8 mouse cellular contexts compared by ENCODE assay signal in the genomic region with DNA sequence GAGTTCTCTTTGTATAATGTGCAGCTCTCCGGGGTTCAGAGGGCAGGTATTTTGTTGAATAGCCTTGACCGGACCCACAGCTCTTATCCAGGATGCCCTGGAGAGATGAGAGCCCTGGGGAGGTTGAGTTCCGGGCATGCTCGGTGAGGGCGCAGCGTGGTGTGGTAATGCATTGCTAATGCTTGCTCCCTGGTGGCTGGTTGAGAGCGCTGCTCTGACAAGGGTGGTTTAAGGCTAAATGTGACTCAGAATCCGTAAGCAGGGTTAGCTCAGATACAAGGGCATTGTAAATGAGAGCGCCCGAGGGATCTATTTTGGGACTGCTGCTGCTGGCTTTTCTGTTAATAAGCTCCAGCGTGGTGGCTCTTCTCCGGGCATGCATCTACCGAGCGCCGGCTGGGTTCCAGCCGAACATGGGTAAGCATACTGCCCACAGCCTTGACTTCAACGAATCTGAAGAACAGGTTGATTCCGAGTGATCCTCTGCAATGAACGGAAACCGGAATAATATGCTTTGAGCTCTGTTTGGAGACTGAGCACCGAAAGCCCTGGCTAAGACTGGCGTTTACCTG. TPM values are rescaled to one million over a fixed set of nuclear protein-coding genes. Genes with fewer than 3 reads are reported as not detected.
DNase-seq lines count a peak whose midpoint lies in the region; TF ChIP-seq lines count a peak whose summit lies in the region.

No protein-coding gene starts in this region.

- TF ChIP-seq EP300 in heart, adult 2 months (IDR thresholded peaks at IDR 0.05; ENCODE audit: insufficient read depth, low read depth, low read length): no peak

- H3K27me3 ChIP-seq in heart, adult 2 months (ENCODE audit: control insufficient read depth, insufficient read depth, low read length): no peaks in the 10 kb centered on the region

- no peak for TF ChIP-seq CTCF in cortical plate, adult 2 months (IDR thresholded peaks at IDR 0.05; ENCODE audit: extremely low read depth, insufficient read depth, low read length)
- peak; percentile 64 for TF ChIP-seq CTCF in heart, adult 2 months (IDR thresholded peaks at IDR 0.05)

- TF ChIP-seq POLR2A in cortical plate, adult 2 months (IDR thresholded peaks at IDR 0.05; ENCODE audit: extremely low read depth, insufficient read depth, low read length): no peak
- no peak for TF ChIP-seq POLR2A in heart, adult 2 months (IDR thresholded peaks at IDR 0.05; ENCODE audit: insufficient read depth, low read depth, low read length)

- no peaks in the 10 kb centered on the region for H3K36me3 ChIP-seq in heart, adult 2 months (ENCODE audit: control insufficient read depth, insufficient read depth, low read length)

- H3K9ac ChIP-seq in heart, adult 2 months (ENCODE audit: low read depth, low read length): peak overlapping the region; percentile 11

- no peaks in the 10 kb centered on the region for H3K79me2 ChIP-seq in heart, adult 2 months (replicated peaks; ENCODE audit: control insufficient read depth, insufficient read depth, low read length)

- peak; percentile 91 for DNase-seq in heart, adult 11 months
- DNase-seq in heart, postnatal 36 days: no peak
- DNase-seq in heart, adult 2 months: peak in 1 of 2 experiments; percentile 50
- peak; percentile 42 for DNase-seq in kidney, adult 9 months
- DNase-seq in mesoderm, embryonic 11.5 days (ENCODE audit: low read depth, low spot score): peak; percentile 45
- no peak for DNase-seq in thymus, postnatal 0 days (ENCODE audit: low spot score)
- DNase-seq in urinary bladder, adult 2 months (ENCODE audit: low spot score): no peak

- intact Hi-C loops in heart, postnatal 36 days (cut with DNase I): no loop called here
- intact Hi-C loops in heart, adult 2 months (cut with DNase I): no loop called here

- peak overlapping the region; percentile 6; the same call in 1 of the 2 replicates for H3K4me3 ChIP-seq in cortical plate, adult 2 months (ENCODE audit: insufficient read depth, low read length)
- H3K4me3 ChIP-seq in heart, adult 2 months: no peak overlapping the region

- H3K4me1 ChIP-seq in cortical plate, adult 2 months (ENCODE audit: control insufficient read depth, insufficient read depth, low read length): no peaks in the 10 kb centered on the region
- peaks cover 2% of the 10 kb centered on the region; the same call in 1 of the 2 replicates for H3K4me1 ChIP-seq in heart, adult 2 months (ENCODE audit: control insufficient read depth, insufficient read depth, low read length)

- WGBS in heart, adult 2 months: 29% methylated on average over 22 of the region's 22 CpGs

- no peak overlapping the region for H3K27ac ChIP-seq in cortical plate, adult 2 months (ENCODE audit: insufficient read depth, low read length)
- H3K27ac ChIP-seq in heart, adult 2 months: peak overlapping the region; percentile 66

RNA-seq across cellular contexts. Expression of gene Alox5ap, which starts 14.8 kb away (rescaled TPM):
- total RNA-seq in heart, postnatal 36 days (2021): 10 to 100 TPM; 13.4 to 26.8 TPM
- polyA plus RNA-seq in cortical plate, adult 2 months (2012; rRNA removed): 16.0 and 18.0 TPM in 2 replicates
- 10 to 100 TPM; 19.9 to 21.1 TPM for total RNA-seq in heart, adult 2 months (2021)
- polyA plus RNA-seq in heart, adult 2 months (2012; rRNA removed): 25.5 and 26.5 TPM in 2 replicates
- polyA plus RNA-seq in thymus, postnatal 0 days (2015; fragmentation: Nextera tagmentation; extraction: Ambion mirVana): 29.7 and 29.8 TPM in 2 replicates
- polyA plus RNA-seq in urinary bladder, adult 2 months (2012; rRNA removed): 35.2 and 36.0 TPM in 2 replicates

Comparison
In these comparisons a context has a peak if more than half of its experiments do, and no peak if none do; other contexts are left out.
1. DNase-seq: peak in heart, adult 11 months (single experiment), kidney, adult 9 months (single experiment) and mesoderm, embryonic 11.5 days (single experiment); none in heart, postnatal 36 days (0 of 2), thymus, postnatal 0 days (single experiment) and urinary bladder, adult 2 months (single experiment).